Mouse (Mus musculus): ENCODE results near the gene Amt.

DNA sequence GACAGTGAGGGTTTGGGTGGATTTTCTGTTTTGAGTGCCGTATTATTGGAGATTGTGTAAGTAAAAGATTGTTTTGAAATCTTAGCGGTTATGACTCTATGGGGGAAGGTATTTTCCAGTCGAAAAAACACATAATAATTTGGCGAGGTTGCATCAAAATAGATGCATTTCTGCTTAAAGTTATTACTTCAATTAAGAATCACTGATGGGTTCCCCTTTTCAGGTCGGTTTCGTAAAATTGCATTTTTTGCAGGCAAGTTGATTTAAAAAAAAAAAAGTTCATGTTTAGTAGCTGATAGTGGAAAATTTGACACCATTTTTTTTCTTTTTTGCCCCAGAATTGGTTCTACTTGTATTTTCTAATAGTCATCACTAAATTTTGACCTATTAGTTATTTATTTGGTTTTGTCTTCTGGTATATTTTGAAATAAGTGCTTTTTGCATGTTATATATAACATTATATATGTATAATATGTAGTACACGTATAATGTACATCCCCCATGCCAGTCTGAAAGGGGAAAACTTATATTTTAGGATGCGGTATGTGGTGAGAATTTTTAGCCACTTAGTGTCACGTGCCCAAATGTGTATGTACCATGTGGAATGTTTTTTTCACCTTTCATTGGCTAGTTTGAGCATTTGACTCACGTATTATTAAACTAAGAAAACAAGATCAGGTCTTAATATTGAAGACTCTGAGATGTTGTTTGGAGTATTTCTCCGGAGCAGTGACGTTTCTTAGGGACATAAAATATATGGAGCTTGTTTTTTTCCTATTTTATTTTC lies 10.6 kb downstream of the Amt start:
- TF ChIP-seq CTCF (conservative IDR thresholded peaks at IDR 0.05; ENCODE audit: insufficient read depth, insufficient read length, low read depth, low read length) (no peak), POLR2A (IDR thresholded peaks at IDR 0.05; ENCODE audit: low read depth, low read length) (no peak)
